Mouse (Mus musculus) MEL (cell line): ENCODE measurements around the gene Olfr1137. TPM values are rescaled to one million over a fixed set of nuclear protein-coding genes. Genes with fewer than 3 reads are reported as not detected.

Source experiments
- DNase-seq: peaks from one replicate; pipeline ENCODE4 v3.0.0; 2011; ENCODE audit warnings: low read depth, low spot score
- H3K27ac ChIP-seq: 2 replicates; pipeline ENCODE4 v1.5.1; 2012; ENCODE audit warnings: low read depth, mild to moderate bottlenecking, control low read depth, low read length, moderate library complexity; ENCODE audit not compliant: control insufficient read depth
- H3K27me3 ChIP-seq, 2 experiments: fragments of 150-350 bp in 1 of 2; sonication (generic) in 1 of 2; 2 replicates each; pipeline ENCODE4 v1.6.1; 2012; ENCODE audit warnings: low read length in 2 of 2, mild to moderate bottlenecking in 2 of 2, improper control_type of control experiment in 1 of 2, moderate library complexity in 1 of 2; ENCODE audit not compliant: insufficient read depth in 2 of 2, control insufficient read depth in 1 of 2
- H3K36me3 ChIP-seq, 2 experiments: 2 replicates each; pipeline ENCODE4 v1.6.1; 2012 to 2014; ENCODE audit warnings: low read length in 2 of 2, improper control_type of control experiment in 1 of 2, inconsistent platforms in 1 of 2, mild to moderate bottlenecking in 1 of 2; ENCODE audit not compliant: insufficient read depth in 2 of 2, control insufficient read depth in 1 of 2
- H3K4me1 ChIP-seq, 2 experiments: fragments of 150-350 bp in 1 of 2; sonication (generic) in 1 of 2; 2 replicates each; pipeline ENCODE4 v1.6.1; 2012; ENCODE audit warnings: low read length in 2 of 2, improper control_type of control experiment in 1 of 2, mild to moderate bottlenecking in 1 of 2; ENCODE audit not compliant: insufficient read depth in 2 of 2, control insufficient read depth in 1 of 2
- H3K4me3 ChIP-seq, 2 experiments: fragments of 150-350 bp in 1 of 2; sonication (generic) in 1 of 2; 2 replicates each; pipeline ENCODE4 v1.5.1; 2012; ENCODE audit warnings: low read depth in 2 of 2, low read length in 2 of 2, mild to moderate bottlenecking in 2 of 2, moderate library complexity in 2 of 2, control low read depth in 1 of 2, improper control_type of control experiment in 1 of 2; ENCODE audit not compliant: control insufficient read depth in 1 of 2, insufficient read depth in 1 of 2
- H3K79me2 ChIP-seq: 2 replicates; pipeline ENCODE4 v1.6.1; 2012; ENCODE audit warnings: mild to moderate bottlenecking, low read length, moderate library complexity; ENCODE audit not compliant: control insufficient read depth, poor library complexity, insufficient read depth
- H3K9ac ChIP-seq: 2 replicates; pipeline ENCODE4 v1.6.1; 2012; ENCODE audit warnings: low read depth, mild to moderate bottlenecking, control low read depth, low read length, moderate library complexity; ENCODE audit not compliant: control insufficient read depth, poor library complexity, severe bottlenecking
- H3K9me3 ChIP-seq: fragments of 150-350 bp; sonication (generic); replicated peaks from 2 replicates; pipeline ENCODE4 v1.6.1; 2012; ENCODE audit warnings: mild to moderate bottlenecking, low read length, improper control_type of control experiment, moderate library complexity; ENCODE audit not compliant: insufficient read depth
- EP300 ChIP-seq, 2 experiments: IDR thresholded peaks; 2 replicates each; pipeline ENCODE4 v1.6.1; 2011; ENCODE audit warnings: improper control_type of control experiment in 2 of 2, low read length in 2 of 2, low read depth in 1 of 2, mild to moderate bottlenecking in 1 of 2
- GATA1 ChIP-seq: IDR thresholded peaks from 2 replicates; pipeline ENCODE4 v1.6.1; 2011; ENCODE audit warnings: low read depth, low read length, improper control_type of control experiment
- MYB ChIP-seq: IDR thresholded peaks from 2 replicates; pipeline ENCODE4 v1.6.1; 2011; ENCODE audit warnings: mild to moderate bottlenecking, low read depth, low read length, improper control_type of control experiment
- NRF1 ChIP-seq: IDR thresholded peaks from 2 replicates; pipeline ENCODE4 v1.6.1; 2014; ENCODE audit warnings: low read depth, mild to moderate bottlenecking, inconsistent platforms, low read length, improper control_type of control experiment, moderate library complexity; ENCODE audit not compliant: poor library complexity, insufficient read depth, severe bottlenecking
- ZMIZ1 ChIP-seq: IDR thresholded peaks from 2 replicates; pipeline ENCODE4 v1.6.1; 2012; ENCODE audit warnings: low read depth, mild to moderate bottlenecking, inconsistent platforms, low read length, improper control_type of control experiment, moderate library complexity
- polyA plus RNA-seq, 2 experiments: library from polyadenylated mRNA; stranded (reverse) in 1 of 2; unstranded in 1 of 2; fragments of >175 nt in 1 of 2; fragments of >200 nt in 1 of 2; gene quantifications; 2 replicates each; pipeline versions ENCODE4 v1.2.1 to v1.2.4; 2012; ENCODE audit warnings: low replicate concordance in 2 of 2, low read depth in 1 of 2; ENCODE audit not compliant: insufficient read length in 2 of 2, insufficient read depth in 1 of 2, missing spikeins in 1 of 2
- total RNA-seq: library from RNA; depleted of rRNA; stranded (reverse); fragments of 300-350 nt; gene quantifications from 2 replicates; pipeline ENCODE4 v1.2.3, GENCODE M21; 2012; rRNA removed

Gene Olfr1137
- total and polyA plus RNA-seq, 3 experiments = not detected

DNA sequence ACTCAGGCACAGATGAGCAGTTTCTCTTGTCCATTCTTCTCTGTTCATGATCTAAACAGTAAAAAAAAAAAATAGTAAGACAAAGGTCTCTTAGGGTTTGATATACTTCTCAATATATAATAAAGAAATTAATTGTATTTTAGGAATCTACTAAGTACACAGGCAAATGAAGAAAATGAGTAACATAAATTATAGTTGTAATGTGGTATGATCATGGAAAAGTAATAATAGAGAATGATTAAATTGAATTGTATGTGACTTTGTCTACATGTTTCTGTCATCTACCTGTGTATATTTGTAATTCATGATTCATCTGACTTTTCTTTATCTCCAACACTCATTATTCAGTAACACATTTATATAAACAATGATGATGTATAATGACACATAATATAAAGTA is 19.1 kb downstream of the Olfr1137 start, which contains the start of gene Olfr1136:
Olfr1136 (minus strand) TSS at position 101 of the 400 bp plus-strand sequence.
- TF ChIP-seq MYB = no peak
- H3K9me3 ChIP-seq = no peaks in the 10 kb centered on the region
- H3K27ac ChIP-seq = no peak within 1 kb of the TSS
- H3K36me3 ChIP-seq = no peaks in the 10 kb centered on the region
- DNase-seq = no peak
- H3K79me2 ChIP-seq = no peaks in the 10 kb centered on the region
- H3K4me3 ChIP-seq = no peak within 1 kb of the TSS
- no peak within 1 kb of the TSS for H3K9ac ChIP-seq
- H3K4me1 ChIP-seq = no peaks in the 10 kb centered on the region
- no peaks in the 10 kb centered on the region for H3K27me3 ChIP-seq

- Histone ChIP-seq H3K4me3 (no peak within 1 kb of the TSS), H3K9ac (no peak within 1 kb of the TSS), H3K79me2 (no peaks in the 10 kb centered on the region), H3K9me3 (no peaks in the 10 kb centered on the region), H3K36me3 (no peaks in the 10 kb centered on the region), H3K27me3 (no peaks in the 10 kb centered on the region), H3K4me1 (no peaks in the 10 kb centered on the region), H3K27ac (no peak within 1 kb of the TSS)
- no peak for TF ChIP-seq EP300 (IDR thresholded peaks at IDR 0.05; ENCODE audit: low read depth in 1 of 2, low read length in 2 of 2)
- no peak for TF ChIP-seq NRF1
- TF ChIP-seq GATA1 = no peak
- TF ChIP-seq ZMIZ1 = no peak
- no peak for DNase-seq
Observed at GRCm38 (mm10) chr2:87673564-87673963, 39.4 kb downstream of the Olfr1137 start, which contains the start of gene Olfr1135. Olfr1135 (minus strand) TSS chr2:87673664.

Other genes with a start within 250 kb of the Olfr1137 start
- gene Pramel7, start 216.1 kb downstream of the Olfr1137 start, total RNA-seq = not detected in 2 replicates
- gene Pramel7, start 216.1 kb downstream of the Olfr1137 start, polyA plus RNA-seq = not detected
- gene Pramel6, start 206.6 kb downstream of the Olfr1137 start, total RNA-seq = not detected in 2 replicates
- gene Pramel6, start 206.6 kb downstream of the Olfr1137 start, polyA plus RNA-seq = not detected
- gene Olfr153, start 181.4 kb downstream of the Olfr1137 start, total RNA-seq = not detected in 2 replicates
- gene Olfr153, start 181.4 kb downstream of the Olfr1137 start, polyA plus RNA-seq = not detected
- not detected in 2 replicates for gene Olfr1128, start 167.6 kb downstream of the Olfr1137 start, total RNA-seq
- gene Olfr1128, start 167.6 kb downstream of the Olfr1137 start, polyA plus RNA-seq = not detected
- not detected in 2 replicates for gene Olfr1129, start 139.3 kb downstream of the Olfr1137 start, total RNA-seq
- gene Olfr1129, start 139.3 kb downstream of the Olfr1137 start, polyA plus RNA-seq = under 1 TPM in 1 of 2 experiments, not detected in 1; 0.06 TPM
- gene Olfr1130, start 107.0 kb downstream of the Olfr1137 start, total RNA-seq = not detected in 2 replicates
- not detected for gene Olfr1130, start 107.0 kb downstream of the Olfr1137 start, polyA plus RNA-seq
- not detected in 2 replicates for gene Olfr1131, start 86.1 kb downstream of the Olfr1137 start, total RNA-seq
- gene Olfr1131, start 86.1 kb downstream of the Olfr1137 start, polyA plus RNA-seq = not detected
- not detected in 2 replicates for gene Olfr1132, start 75.6 kb downstream of the Olfr1137 start, total RNA-seq
- gene Olfr1132, start 75.6 kb downstream of the Olfr1137 start, polyA plus RNA-seq = not detected
- gene Olfr1133, start 65.8 kb downstream of the Olfr1137 start, total RNA-seq = not detected in 2 replicates
- gene Olfr1133, start 65.8 kb downstream of the Olfr1137 start, polyA plus RNA-seq = not detected
- not detected in 2 replicates for gene Olfr1134, start 54.7 kb downstream of the Olfr1137 start, total RNA-seq
- gene Olfr1134, start 54.7 kb downstream of the Olfr1137 start, polyA plus RNA-seq = not detected
- not detected in 2 replicates for gene Olfr1135, start 39.5 kb downstream of the Olfr1137 start, total RNA-seq
- gene Olfr1135, start 39.5 kb downstream of the Olfr1137 start, polyA plus RNA-seq = not detected
- not detected in 2 replicates for gene Olfr1136, start 19.2 kb downstream of the Olfr1137 start, total RNA-seq
- gene Olfr1136, start 19.2 kb downstream of the Olfr1137 start, polyA plus RNA-seq = not detected
- gene Olfr1138, start 26.8 kb upstream of the Olfr1137 start, total RNA-seq = not detected in 2 replicates
- not detected for gene Olfr1138, start 26.8 kb upstream of the Olfr1137 start, polyA plus RNA-seq
- not detected in 2 replicates for gene Olfr1140, start 30.6 kb upstream of the Olfr1137 start, total RNA-seq
- gene Olfr1140, start 30.6 kb upstream of the Olfr1137 start, polyA plus RNA-seq = not detected
- gene Olfr1141, start 40.8 kb upstream of the Olfr1137 start, total RNA-seq = not detected in 2 replicates
- not detected for gene Olfr1141, start 40.8 kb upstream of the Olfr1137 start, polyA plus RNA-seq
- gene Olfr152, start 66.3 kb upstream of the Olfr1137 start, total RNA-seq = not detected in 2 replicates
- gene Olfr152, start 66.3 kb upstream of the Olfr1137 start, polyA plus RNA-seq = not detected
- gene Olfr1143, start 87.4 kb upstream of the Olfr1137 start, total RNA-seq = not detected in 2 replicates
- not detected for gene Olfr1143, start 87.4 kb upstream of the Olfr1137 start, polyA plus RNA-seq
- gene Olfr1145, start 96.6 kb upstream of the Olfr1137 start, total RNA-seq = not detected in 2 replicates
- not detected for gene Olfr1145, start 96.6 kb upstream of the Olfr1137 start, polyA plus RNA-seq
- gene Olfr1148, start 117.4 kb upstream of the Olfr1137 start, total RNA-seq = not detected in 2 replicates
- not detected for gene Olfr1148, start 117.4 kb upstream of the Olfr1137 start, polyA plus RNA-seq
- gene Olfr1150-ps1, start 130.8 kb upstream of the Olfr1137 start, total RNA-seq = not detected in 2 replicates
- not detected for gene Olfr1150-ps1, start 130.8 kb upstream of the Olfr1137 start, polyA plus RNA-seq
- not detected in 2 replicates for gene Olfr1151, start 142.7 kb upstream of the Olfr1137 start, total RNA-seq
- not detected for gene Olfr1151, start 142.7 kb upstream of the Olfr1137 start, polyA plus RNA-seq
- not detected in 2 replicates for gene Olfr1152, start 153.3 kb upstream of the Olfr1137 start, total RNA-seq
- under 1 TPM in 1 of 2 experiments, not detected in 1; 0.01 TPM for gene Olfr1152, start 153.3 kb upstream of the Olfr1137 start, polyA plus RNA-seq
- gene Olfr1153, start 181.8 kb upstream of the Olfr1137 start, total RNA-seq = not detected in 2 replicates
- not detected for gene Olfr1153, start 181.8 kb upstream of the Olfr1137 start, polyA plus RNA-seq
- gene Olfr1154, start 192.0 kb upstream of the Olfr1137 start, total RNA-seq = not detected in 2 replicates
- gene Olfr1154, start 192.0 kb upstream of the Olfr1137 start, polyA plus RNA-seq = not detected
- gene Olfr1155, start 232.0 kb upstream of the Olfr1137 start, total RNA-seq = not detected in 2 replicates
- gene Olfr1155, start 232.0 kb upstream of the Olfr1137 start, polyA plus RNA-seq = not detected
- not detected in 2 replicates for gene Olfr1156, start 239.9 kb upstream of the Olfr1137 start, total RNA-seq
- under 1 TPM in 1 of 2 experiments, not detected in 1; 0.03 TPM for gene Olfr1156, start 239.9 kb upstream of the Olfr1137 start, polyA plus RNA-seq